Mouse (Mus musculus) bone marrow, adult 2 months (tissue): Measurements from ENCODE around the gene Cox5a. TPM values are rescaled to one million over a fixed set of nuclear protein-coding genes. Genes with fewer than 3 reads are reported as not detected.

Source experiments
- H3K27ac ChIP-seq: fragments of 200-500 bp; 2 replicates; pipeline ENCODE4 v1.5.1; 2012; ENCODE audit warnings: low read depth, mild to moderate bottlenecking, control low read depth, inconsistent platforms, low read length; ENCODE audit not compliant: control insufficient read depth, poor library complexity, insufficient read depth
- H3K4me1 ChIP-seq: fragments of 200-500 bp; 2 replicates; pipeline ENCODE4 v1.6.1; 2011; ENCODE audit warnings: low read length; ENCODE audit not compliant: control insufficient read depth, insufficient read depth
- H3K4me3 ChIP-seq: fragments of 200-500 bp; replicated peaks from 2 replicates; pipeline ENCODE3; 2011; ENCODE audit warnings: mild to moderate bottlenecking, low read depth, low read length, control low read depth; ENCODE audit not compliant: control insufficient read depth
- CTCF ChIP-seq: fragments of 200-500 bp; IDR thresholded peaks from 2 replicates; pipeline ENCODE4 v1.5.1; 2011; ENCODE audit warnings: low read length, control low read depth; ENCODE audit not compliant: control insufficient read depth, insufficient read depth
- POLR2A ChIP-seq: fragments of 200-500 bp; IDR thresholded peaks from 2 replicates; pipeline ENCODE4 v1.6.1; 2011; ENCODE audit warnings: low read depth, mild to moderate bottlenecking, control low read depth, low read length, borderline replicate concordance; ENCODE audit not compliant: control insufficient read depth
- WGBS: fragments of 180-500 bp; shearing (Covaris S2); methylation state at CpG from one replicate; pipeline ENCODE4 v1.1.7; 2018; 5-methylcytosine and 5-hydroxymethylcytosine counted together
- polyA plus RNA-seq: library from polyadenylated mRNA; stranded (reverse); fragments of >200 nt; gene quantifications from 2 replicates; pipeline ENCODE4 v1.2.4, GENCODE M21; 2011; ENCODE audit warnings: low replicate concordance; ENCODE audit not compliant: missing spikeins, insufficient read depth, insufficient read length

Cox5a gene
- polyA plus RNA-seq, 1 experiment: 215 TPM

- Histone ChIP-seq H3K4me3 (peak within 1 kb of the TSS; percentile 89), H3K27ac (peak within 1 kb of the TSS; percentile 93), H3K4me1 (peaks cover 6% of the 10 kb centered on the region)
- WGBS: under 1% methylated on average over 37 of the region's 37 CpGs
- peak; percentile 40; the same call in 1 of the 2 replicates for TF ChIP-seq CTCF
- peak; percentile 96 for TF ChIP-seq POLR2A
These were observed 40.0 kb downstream of the Cox5a start, which contains the start of gene Scamp2 for GRCm38 (mm10) chr9:57560861-57561710. Gene Scamp2 (plus strand): TSS chr9:57560943.

GRCm38 (mm10) chr9:57561711-57562099, 40.6 kb downstream of the Cox5a start:
- peak overlapping the region; percentile 93 for H3K27ac ChIP-seq
- WGBS: 7% methylated on average over 13 of the region's 13 CpGs
- H3K4me1 ChIP-seq: peaks cover 8% of the 10 kb centered on the region
- no peak for TF ChIP-seq CTCF
- TF ChIP-seq POLR2A: no peak
- H3K4me3 ChIP-seq: peak overlapping the region; percentile 64

GRCm38 (mm10) chr9:57562896-57563372, 41.9 kb downstream of the Cox5a start:
- Histone ChIP-seq H3K4me3 (peak overlapping the region; percentile 40), H3K4me1 (peaks cover 8% of the 10 kb centered on the region), H3K27ac (peak overlapping the region; percentile 64)
- TF ChIP-seq CTCF (no peak), POLR2A (no peak)
- 35% methylated on average over 4 of the region's 4 CpGs for WGBS

- peaks cover 8% of the 10 kb centered on the region for H3K4me1 ChIP-seq
- H3K27ac ChIP-seq: no peak overlapping the region
- TF ChIP-seq POLR2A (no peak), CTCF (no peak)
- H3K4me3 ChIP-seq: no peak overlapping the region
- WGBS: 66% methylated on average over 6 of the region's 6 CpGs
These were observed 43.5 kb downstream of the Cox5a start for GRCm38 (mm10) chr9:57564609-57565008.

- TF ChIP-seq CTCF (no peak), POLR2A (no peak)
- peak overlapping the region; percentile 68 for H3K27ac ChIP-seq
- peaks cover 8% of the 10 kb centered on the region for H3K4me1 ChIP-seq
- H3K4me3 ChIP-seq: peak overlapping the region; percentile 1
- WGBS: 27% methylated on average over 10 of the region's 10 CpGs
These were observed 44.7 kb downstream of the Cox5a start for GRCm38 (mm10) chr9:57565741-57566221.

- TF ChIP-seq POLR2A (no peak), CTCF (no peak)
- Histone ChIP-seq H3K4me3 (no peak overlapping the region), H3K27ac (no peak overlapping the region), H3K4me1 (peaks cover 8% of the 10 kb centered on the region)
- 78% methylated on average over 8 of the region's 8 CpGs for WGBS
These were observed 45.8 kb downstream of the Cox5a start for GRCm38 (mm10) chr9:57566846-57567245.

- H3K4me1 ChIP-seq: peaks cover 4% of the 10 kb centered on the region
- WGBS: 84% methylated on average over 6 of the region's 6 CpGs
- H3K4me3 ChIP-seq: no peak overlapping the region
- no peak for TF ChIP-seq CTCF
- no peak for TF ChIP-seq POLR2A
- no peak overlapping the region for H3K27ac ChIP-seq
These were observed 47.4 kb downstream of the Cox5a start for GRCm38 (mm10) chr9:57568500-57568899.

GRCm38 (mm10) chr9:57574397-57574796, 53.3 kb downstream of the Cox5a start:
- no peak for TF ChIP-seq CTCF
- no peak for TF ChIP-seq POLR2A
- no peak overlapping the region for H3K27ac ChIP-seq
- no peaks in the 10 kb centered on the region for H3K4me1 ChIP-seq
- H3K4me3 ChIP-seq: no peak overlapping the region
